Mouse (Mus musculus) liver, adult 2 months (tissue): ENCODE measurements around the gene Snx32. TPM values are rescaled to one million over a fixed set of nuclear protein-coding genes. Genes with fewer than 3 reads are reported as not detected.

Experiments used
- DNase-seq: peaks from one replicate; pipeline ENCODE4 v3.0.0-alpha.2; 2011; ENCODE audit warnings: low read depth, low spot score; ENCODE audit errors: extremely low read depth
- H3K27ac ChIP-seq: fragments of 200-500 bp; replicated peaks from 2 replicates; pipeline ENCODE4 v1.5.1; 2012; ENCODE audit warnings: low read depth, mild to moderate bottlenecking, control low read depth, inconsistent platforms, low read length; ENCODE audit not compliant: insufficient read depth
- H3K27me3 ChIP-seq: fragments of 200-500 bp; 2 replicates; pipeline ENCODE4 v1.6.1; 2012; ENCODE audit warnings: mild to moderate bottlenecking, moderate library complexity, low read length, inconsistent platforms; ENCODE audit not compliant: control insufficient read depth, insufficient read depth
- H3K36me3 ChIP-seq: fragments of 200-500 bp; 2 replicates; pipeline ENCODE4 v1.6.1; 2012; ENCODE audit warnings: low read length, inconsistent platforms; ENCODE audit not compliant: control insufficient read depth, insufficient read depth
- H3K4me1 ChIP-seq: fragments of 200-500 bp; 2 replicates; pipeline ENCODE4 v1.6.1; 2011; ENCODE audit warnings: low read length; ENCODE audit not compliant: control insufficient read depth, insufficient read depth
- H3K4me3 ChIP-seq: fragments of 200-500 bp; 2 replicates; pipeline ENCODE4 v1.5.1; 2011; ENCODE audit warnings: low read depth, mild to moderate bottlenecking, control low read depth, low read length, moderate library complexity; ENCODE audit not compliant: insufficient read depth
- H3K79me2 ChIP-seq: fragments of 200-500 bp; 2 replicates; pipeline ENCODE4 v1.6.1; 2012; ENCODE audit warnings: inconsistent platforms, mild to moderate bottlenecking, low read length, moderate library complexity; ENCODE audit not compliant: control insufficient read depth, insufficient read depth
- H3K9ac ChIP-seq: fragments of 200-500 bp; 2 replicates; pipeline ENCODE4 v1.6.1; 2012; ENCODE audit warnings: low read depth, mild to moderate bottlenecking, control low read depth, inconsistent platforms, low read length
- CTCF ChIP-seq: fragments of 200-500 bp; IDR thresholded peaks from 2 replicates; pipeline ENCODE4 v1.5.1; 2011; ENCODE audit warnings: low read depth, low read length, control low read depth
- POLR2A ChIP-seq: fragments of 200-500 bp; IDR thresholded peaks from 2 replicates; pipeline ENCODE4 v1.6.1; 2011; ENCODE audit warnings: low read length, control low read depth; ENCODE audit not compliant: insufficient read depth; ENCODE audit errors: extremely low read depth
- WGBS: fragments of 180-500 bp; shearing (Covaris S2); methylation state at CpG from one replicate; pipeline ENCODE4 v1.1.7; 2018; 5-methylcytosine and 5-hydroxymethylcytosine counted together
- polyA plus RNA-seq: library from polyadenylated mRNA; depleted of rRNA; stranded (reverse); fragments of >200 nt; gene quantifications from 2 replicates; pipeline ENCODE4 v1.2.3, GENCODE M21; 2012
- total RNA-seq: library from RNA; depleted of rRNA; stranded (reverse); fragments of >200 nt; gene quantifications from 2 replicates; pipeline ENCODE4 v1.2.3, GENCODE M21; 2014

Gene Snx32
- total and polyA plus RNA-seq, 2 experiments, result 1.8 to 4.1 TPM

GRCm38 (mm10) chr19:5515840-5516777 lies 5.8 kb upstream of the Snx32 start:
- peaks cover 2% of the 10 kb centered on the region; the same call in 1 of the 2 replicates for H3K4me1 ChIP-seq
- no peaks in the 10 kb centered on the region for H3K79me2 ChIP-seq
- no peak overlapping the region for H3K9ac ChIP-seq
- no peak overlapping the region for H3K4me3 ChIP-seq
- no peak overlapping the region for H3K27ac ChIP-seq
- H3K36me3 ChIP-seq, result no peaks in the 10 kb centered on the region
- TF ChIP-seq CTCF (no peak), POLR2A (no peak)
- 98% methylated on average over 7 of the region's 7 CpGs for WGBS
- H3K27me3 ChIP-seq, result no peaks in the 10 kb centered on the region
- no peak for DNase-seq

- no peaks in the 10 kb centered on the region for H3K27me3 ChIP-seq
- no peaks in the 10 kb centered on the region; the same call in 1 of the 2 replicates for H3K79me2 ChIP-seq
- WGBS, result 89% methylated on average over 3 of the region's 3 CpGs
- TF ChIP-seq CTCF, result no peak
- TF ChIP-seq POLR2A, result no peak
- no peak overlapping the region for H3K4me3 ChIP-seq
- H3K27ac ChIP-seq, result no peak overlapping the region
- peaks cover 9% of the 10 kb centered on the region for H3K4me1 ChIP-seq
- no peak for DNase-seq
- H3K9ac ChIP-seq, result no peak overlapping the region
- H3K36me3 ChIP-seq, result no peaks in the 10 kb centered on the region
Observed at GRCm38 (mm10) chr19:5513005-5513349, 2.6 kb upstream of the Snx32 start.

- no peaks in the 10 kb centered on the region; the same call in 1 of the 2 replicates for H3K79me2 ChIP-seq
- H3K27me3 ChIP-seq, result no peaks in the 10 kb centered on the region
- no peak overlapping the region for H3K9ac ChIP-seq
- H3K36me3 ChIP-seq, result no peaks in the 10 kb centered on the region
- 80% methylated on average over 12 of the region's 12 CpGs for WGBS
- no peak overlapping the region for H3K4me3 ChIP-seq
- TF ChIP-seq CTCF (no peak), POLR2A (no peak)
- peaks cover 9% of the 10 kb centered on the region for H3K4me1 ChIP-seq
- no peak overlapping the region for H3K27ac ChIP-seq
- no peak for DNase-seq
Observed at GRCm38 (mm10) chr19:5512091-5513004, 2.0 kb upstream of the Snx32 start.

- DNase-seq, result no peak
- Histone ChIP-seq H3K9ac (peak overlapping the region; percentile 68), H3K4me3 (peak overlapping the region; percentile 51), H3K79me2 (no peaks in the 10 kb centered on the region; the same call in 1 of the 2 replicates), H3K4me1 (peaks cover 9% of the 10 kb centered on the region), H3K27me3 (no peaks in the 10 kb centered on the region), H3K36me3 (no peaks in the 10 kb centered on the region), H3K27ac (peak overlapping the region; percentile 2)
- TF ChIP-seq CTCF (no peak), POLR2A (no peak)
- WGBS, result 38% methylated on average over 15 of the region's 15 CpGs
Observed at GRCm38 (mm10) chr19:5511074-5511632, 815 bp upstream of the Snx32 start.

GRCm38 (mm10) chr19:5503687-5504086 lies 6.7 kb downstream of the Snx32 start, which contains the start of gene 1700020D05Rik:
TSS of gene 1700020D05Rik (minus strand) at chr19:5503787.
- Histone ChIP-seq H3K36me3 (no peaks in the 10 kb centered on the region), H3K4me3 (no peak within 1 kb of the TSS), H3K27ac (no peak within 1 kb of the TSS), H3K4me1 (no peaks in the 10 kb centered on the region), H3K27me3 (no peaks in the 10 kb centered on the region), H3K79me2 (no peaks in the 10 kb centered on the region; the same call in 1 of the 2 replicates), H3K9ac (no peak within 1 kb of the TSS)
- WGBS, result 79% methylated on average over 17 of the region's 17 CpGs
- DNase-seq, result no peak
- TF ChIP-seq CTCF, result no peak
- TF ChIP-seq POLR2A, result no peak
